Mouse (Mus musculus) brain, embryonic 14.5 days (tissue): ENCODE data around the gene Mrps6.

Source experiments
- CTCF ChIP-seq: fragments of 200-500 bp; IDR thresholded peaks from 2 replicates; pipeline ENCODE4 v1.5.1; 2012; ENCODE audit warnings: inconsistent platforms, mild to moderate bottlenecking, moderate library complexity, borderline replicate concordance; ENCODE audit not compliant: insufficient read depth, insufficient read length; ENCODE audit errors: extremely low read depth
- POLR2A ChIP-seq: fragments of 200-500 bp; IDR thresholded peaks from 2 replicates; pipeline ENCODE4 v1.6.1; 2012; ENCODE audit warnings: mild to moderate bottlenecking, inconsistent platforms, borderline replicate concordance; ENCODE audit not compliant: poor library complexity, insufficient read depth, insufficient read length, severe bottlenecking; ENCODE audit errors: extremely low read depth

GRCm38 (mm10) chr16:92132511-92132910 is 74.4 kb downstream of the Mrps6 start:
- no peak for TF ChIP-seq POLR2A
- TF ChIP-seq CTCF: no peak
